Mouse (Mus musculus): ENCODE measurements around the gene Hcn2. TPM values are rescaled to one million over a fixed set of nuclear protein-coding genes. Genes with fewer than 3 reads are reported as not detected.

Gene Hcn2
- polyA plus RNA-seq, 2 experiments: 0.09 TPM; not detected in 1

- no peak; the same call in 1 of the 2 replicates for TF ChIP-seq CTCF (IDR thresholded peaks at IDR 0.05; ENCODE audit: low read depth)
- TF ChIP-seq EP300 (IDR thresholded peaks at IDR 0.05; ENCODE audit: low read depth): no peak
- Histone ChIP-seq H3K27ac (peak overlapping the region; percentile 62), H3K27me3 (ENCODE audit: control insufficient read depth, insufficient read depth, low read length) (no peaks in the 10 kb centered on the region), H3K4me3 (ENCODE audit: insufficient read depth in 1 of 2, low read depth in 2 of 2, low read length in 2 of 2) (peak overlapping the region; percentile 41 to 86; a peak in 3 of 4 replicates), H3K9me3 (ENCODE audit: control insufficient read depth, low read length) (no peaks in the 10 kb centered on the region), H3K4me2 (ENCODE audit: low read depth) (peak overlapping the region; percentile 70), H3K36me3 (replicated peaks; ENCODE audit: control insufficient read depth, insufficient read depth, low read depth) (peaks cover 24% of the 10 kb centered on the region), H3K4me1 (replicated peaks; ENCODE audit: control insufficient read depth in 2 of 2, insufficient read depth in 2 of 2, low read length in 1 of 2) (peaks cover 24 to 41% of the 10 kb centered on the region in 2 experiments), H3K9ac (replicated peaks) (peak overlapping the region; percentile 68)
- 69% methylated on average over 10 of the region's 10 CpGs for WGBS (ENCODE audit: insufficient replicate concordance)
- ATAC-seq (ENCODE audit: insufficient read depth) (no peak), DNase-seq (ENCODE audit: low read depth in 3 of 3, low spot score in 3 of 3) (no peak)
These were observed 12.9 kb upstream of the Hcn2 start for GRCm38 (mm10) chr10:79703541-79703940.

- Histone ChIP-seq H3K4me1 (replicated peaks; ENCODE audit: control insufficient read depth in 2 of 2, insufficient read depth in 2 of 2, low read length in 1 of 2) (peaks cover 24 to 46% of the 10 kb centered on the region in 2 experiments), H3K27me3 (ENCODE audit: control insufficient read depth, insufficient read depth, low read length) (no peaks in the 10 kb centered on the region), H3K9ac (replicated peaks) (peak within 1 kb of the TSS; percentile 97), H3K36me3 (replicated peaks; ENCODE audit: control insufficient read depth, insufficient read depth, low read depth) (peaks cover 32% of the 10 kb centered on the region), H3K27ac (peak within 1 kb of the TSS; percentile 98), H3K4me3 (ENCODE audit: insufficient read depth in 1 of 2, low read depth in 2 of 2, low read length in 2 of 2) (peak within 1 kb of the TSS; percentile 86 to 100), H3K9me3 (ENCODE audit: control insufficient read depth, low read length) (no peaks in the 10 kb centered on the region), H3K4me2 (ENCODE audit: low read depth) (peak within 1 kb of the TSS; percentile 100)
- peak; percentile 89 for ATAC-seq (ENCODE audit: insufficient read depth)
- TF ChIP-seq EP300 (IDR thresholded peaks at IDR 0.05; ENCODE audit: low read depth): peak; percentile 65
- TF ChIP-seq CTCF (IDR thresholded peaks at IDR 0.05; ENCODE audit: low read depth): peak; percentile 68
- DNase-seq (ENCODE audit: low read depth in 3 of 3, low spot score in 3 of 3): peak; percentile 99
- WGBS (ENCODE audit: insufficient replicate concordance): under 1% methylated on average over 65 of the region's 65 CpGs
These were observed 12.1 kb upstream of the Hcn2 start, which contains the start of gene Bsg for GRCm38 (mm10) chr10:79704065-79704969. Gene Bsg, plus strand, starts transcription at chr10:79704491.

- Histone ChIP-seq H3K27ac (peak overlapping the region; percentile 98), H3K9me3 (ENCODE audit: control insufficient read depth, low read length) (no peaks in the 10 kb centered on the region), H3K36me3 (replicated peaks; ENCODE audit: control insufficient read depth, insufficient read depth, low read depth) (peaks cover 38% of the 10 kb centered on the region), H3K9ac (replicated peaks) (peak overlapping the region; percentile 97), H3K4me3 (ENCODE audit: insufficient read depth in 1 of 2, low read depth in 2 of 2, low read length in 2 of 2) (peak overlapping the region; percentile 86 to 100), H3K27me3 (ENCODE audit: control insufficient read depth, insufficient read depth, low read length) (no peaks in the 10 kb centered on the region), H3K4me1 (replicated peaks; ENCODE audit: control insufficient read depth in 2 of 2, insufficient read depth in 2 of 2, low read length in 1 of 2) (peaks cover 24 to 49% of the 10 kb centered on the region in 2 experiments), H3K4me2 (ENCODE audit: low read depth) (peak overlapping the region; percentile 100)
- under 1% methylated on average over 10 of the region's 10 CpGs for WGBS (ENCODE audit: insufficient replicate concordance)
- no peak for DNase-seq (ENCODE audit: low read depth in 3 of 3, low spot score in 3 of 3)
- no peak for ATAC-seq (ENCODE audit: insufficient read depth)
- no peak for TF ChIP-seq CTCF (IDR thresholded peaks at IDR 0.05; ENCODE audit: low read depth)
- TF ChIP-seq EP300 (IDR thresholded peaks at IDR 0.05; ENCODE audit: low read depth): no peak
These were observed 11.5 kb upstream of the Hcn2 start for GRCm38 (mm10) chr10:79704970-79705360.

GRCm38 (mm10) chr10:79705951-79706350, 10.5 kb upstream of the Hcn2 start:
- DNase-seq (ENCODE audit: low read depth in 3 of 3, low spot score in 3 of 3): peak; percentile 90 to 94 (median 91)

More at GRCm38 (mm10) chr10:79705951-79706350, 10.5 kb upstream of the Hcn2 start:
- 27% methylated on average over 5 of the region's 5 CpGs for whole genome bisulfite sequencing (ENCODE audit: insufficient replicate concordance)
- peak; percentile 94 for TF ChIP-seq EP300 (IDR thresholded peaks at IDR 0.05; ENCODE audit: low read depth)
- TF ChIP-seq CTCF (IDR thresholded peaks at IDR 0.05; ENCODE audit: low read depth): peak; percentile 53
- Histone ChIP-seq H3K27me3 (ENCODE audit: control insufficient read depth, insufficient read depth, low read length) (no peaks in the 10 kb centered on the region), H3K4me3 (ENCODE audit: insufficient read depth in 1 of 2, low read depth in 2 of 2, low read length in 2 of 2) (peak overlapping the region; percentile 86 to 100), H3K36me3 (replicated peaks; ENCODE audit: control insufficient read depth, insufficient read depth, low read depth) (peaks cover 48% of the 10 kb centered on the region), H3K27ac (peak overlapping the region; percentile 98), H3K4me2 (ENCODE audit: low read depth) (peak overlapping the region; percentile 100), H3K4me1 (replicated peaks; ENCODE audit: control insufficient read depth in 2 of 2, insufficient read depth in 2 of 2, low read length in 1 of 2) (peaks cover 24 to 45% of the 10 kb centered on the region in 2 experiments), H3K9me3 (ENCODE audit: control insufficient read depth, low read length) (no peaks in the 10 kb centered on the region), H3K9ac (replicated peaks) (peak overlapping the region; percentile 97)
- ATAC-seq (ENCODE audit: insufficient read depth): peak; percentile 81
